Mouse (Mus musculus): Measurements from ENCODE around the gene Mtap.
A peak's percentile ranks its signal among the peaks of the same experiment; 100 is the strongest.

Mtap gene

GRCm38 (mm10) chr4:89137542-89138360 lies 829 bp downstream of the Mtap start:
- DNase-seq: no peak

- DNase-seq: no peak
These were observed 1.4 kb downstream of the Mtap start for GRCm38 (mm10) chr4:89138361-89138651.

GRCm38 (mm10) chr4:89140832-89141231 lies 3.9 kb downstream of the Mtap start:
- peak; percentile 52 for DNase-seq

- peak; percentile 81 for DNase-seq
These were observed 8.5 kb downstream of the Mtap start for GRCm38 (mm10) chr4:89145409-89145808.

- no peak for DNase-seq
These were observed 9.4 kb downstream of the Mtap start for GRCm38 (mm10) chr4:89146291-89146690.

- DNase-seq: no peak
These were observed 12.3 kb downstream of the Mtap start for GRCm38 (mm10) chr4:89149261-89149660.

- no peak for DNase-seq
These were observed 24.5 kb downstream of the Mtap start for GRCm38 (mm10) chr4:89161389-89161788.

- no peak for DNase-seq
These were observed 25.6 kb downstream of the Mtap start for GRCm38 (mm10) chr4:89162496-89162895.

- no peak for DNase-seq
These were observed 26.7 kb downstream of the Mtap start for GRCm38 (mm10) chr4:89163613-89164012.

GRCm38 (mm10) chr4:89164681-89165080 lies 27.8 kb downstream of the Mtap start:
- DNase-seq: no peak

GRCm38 (mm10) chr4:89168877-89169276 lies 32.0 kb downstream of the Mtap start:
- no peak for DNase-seq

- DNase-seq: no peak
These were observed 32.8 kb downstream of the Mtap start for GRCm38 (mm10) chr4:89169739-89170138.

GRCm38 (mm10) chr4:89170931-89171330 lies 34.0 kb downstream of the Mtap start:
- DNase-seq: no peak

- DNase-seq: no peak
These were observed 36.1 kb downstream of the Mtap start for GRCm38 (mm10) chr4:89172873-89173605.

GRCm38 (mm10) chr4:89177514-89178307 lies 40.8 kb downstream of the Mtap start:
- no peak for DNase-seq

- DNase-seq: no peak
These were observed 43.2 kb downstream of the Mtap start for GRCm38 (mm10) chr4:89180121-89180520.

GRCm38 (mm10) chr4:89181656-89182055 lies 44.7 kb downstream of the Mtap start:
- no peak for DNase-seq

- DNase-seq: no peak
These were observed 45.6 kb downstream of the Mtap start for GRCm38 (mm10) chr4:89182486-89182885.

GRCm38 (mm10) chr4:89195481-89195880 lies 58.6 kb downstream of the Mtap start:
- no peak for DNase-seq

GRCm38 (mm10) chr4:89197128-89197527 lies 60.2 kb downstream of the Mtap start:
- DNase-seq: no peak

GRCm38 (mm10) chr4:89200806-89201205 lies 63.9 kb downstream of the Mtap start:
- DNase-seq: no peak

- DNase-seq: no peak
These were observed 72.4 kb downstream of the Mtap start for GRCm38 (mm10) chr4:89209310-89209709.

- DNase-seq: no peak
These were observed 73.4 kb downstream of the Mtap start for GRCm38 (mm10) chr4:89210314-89210713.

GRCm38 (mm10) chr4:89212178-89212577 lies 75.3 kb downstream of the Mtap start:
- no peak for DNase-seq

Measured in right cerebral cortex, postnatal 4 days (tissue).